Mouse (Mus musculus) kidney, adult 2 months (tissue): ENCODE data around the gene Slc39a11. TPM values are rescaled to one million over a fixed set of nuclear protein-coding genes. Genes with fewer than 3 reads are reported as not detected.
A peak's percentile ranks its signal among the peaks of the same experiment; 100 is the strongest.
"Not testable (repeated sequence)": the region's sequence is repeated elsewhere in the genome, so short reads cannot be mapped to it uniquely, and the experiment has no call there.

Experiments
- DNase-seq: peaks from one replicate; pipeline ENCODE4 v3.0.0; 2021
- H3K27ac ChIP-seq: fragments of 200-500 bp; 2 replicates; pipeline ENCODE4 v1.5.1; 2012; ENCODE audit warnings: low read depth, low read length, control low read depth, inconsistent platforms; ENCODE audit not compliant: insufficient read depth
- H3K27me3 ChIP-seq: fragments of 200-500 bp; replicated peaks from 2 replicates; pipeline ENCODE4 v1.6.1; 2012; ENCODE audit warnings: mild to moderate bottlenecking, moderate library complexity, low read length, inconsistent platforms; ENCODE audit not compliant: control insufficient read depth, insufficient read depth
- H3K36me3 ChIP-seq: fragments of 200-500 bp; 2 replicates; pipeline ENCODE4 v1.6.1; 2012; ENCODE audit warnings: mild to moderate bottlenecking, moderate library complexity, low read length, inconsistent platforms; ENCODE audit not compliant: control insufficient read depth, insufficient read depth
- H3K4me1 ChIP-seq: fragments of 200-500 bp; 2 replicates; pipeline ENCODE4 v1.6.1; 2011; ENCODE audit warnings: low read length; ENCODE audit not compliant: control insufficient read depth, insufficient read depth
- H3K4me3 ChIP-seq: fragments of 200-500 bp; 2 replicates; pipeline ENCODE4 v1.5.1; 2011; ENCODE audit warnings: mild to moderate bottlenecking, low read depth, low read length, control low read depth; ENCODE audit not compliant: insufficient read depth
- CTCF ChIP-seq: fragments of 200-500 bp; conservative IDR thresholded peaks from 2 replicates; pipeline ENCODE4 v1.5.1; 2011; ENCODE audit warnings: low read depth, mild to moderate bottlenecking, control low read depth, low read length, moderate library complexity, mixed read lengths; ENCODE audit not compliant: insufficient read depth, insufficient read length
- POLR2A ChIP-seq: fragments of 200-500 bp; IDR thresholded peaks from one replicate; pipeline ENCODE4 v1.6.1; 2011; ENCODE audit warnings: low read depth, low read length, control low read depth
- WGBS: fragments of 180-500 bp; shearing (Covaris S2); methylation state at CpG from one replicate; pipeline ENCODE4 v1.1.7; 2018; 5-methylcytosine and 5-hydroxymethylcytosine counted together
- polyA plus RNA-seq: library from polyadenylated mRNA; depleted of rRNA; stranded (reverse); fragments of >200 nt; gene quantifications from 2 replicates; pipeline ENCODE4 v1.2.3, GENCODE M21; 2012

The Slc39a11 gene
- polyA plus RNA-seq, 1 experiment = 24.5 TPM

DNA sequence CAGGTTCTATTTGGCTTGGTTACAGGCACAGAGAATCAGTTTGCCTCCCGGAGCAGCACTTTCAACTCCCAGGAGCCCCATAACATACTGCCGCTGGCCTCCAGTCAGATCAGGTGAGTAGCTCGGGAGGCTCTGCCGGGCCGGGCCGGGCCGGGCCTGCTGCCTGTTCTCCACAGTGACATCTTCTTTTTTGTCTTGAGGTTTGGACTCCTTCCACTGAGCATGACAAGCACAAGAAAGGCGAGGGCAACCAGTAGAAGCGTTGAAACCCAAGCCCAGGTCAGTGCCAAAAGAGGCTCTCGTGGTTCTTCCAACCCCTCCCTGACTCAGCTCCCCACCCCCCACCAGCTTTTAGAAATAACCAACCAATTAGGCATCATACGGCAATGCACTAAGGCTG lies 11.1 kb upstream of the Slc39a11 start:
- Histone ChIP-seq H3K27ac (no peak overlapping the region), H3K4me3 (no peak overlapping the region), H3K36me3 (peaks cover 7% of the 10 kb centered on the region; the same call in 1 of the 2 replicates), H3K27me3 (no peaks in the 10 kb centered on the region), H3K4me1 (peaks cover 6% of the 10 kb centered on the region; the same call in 1 of the 2 replicates)
- no peak for DNase-seq
- TF ChIP-seq POLR2A (no peak), CTCF (no peak)
- WGBS = 88% methylated on average over 11 of the region's 11 CpGs

GRCm38 (mm10) chr11:113660213-113660612 lies 10.3 kb upstream of the Slc39a11 start:
- WGBS = 97% methylated on average over 3 of the region's 3 CpGs
- not testable (repeated sequence) for H3K27me3 ChIP-seq, H3K36me3 ChIP-seq, H3K4me3 ChIP-seq, DNase-seq, H3K27ac ChIP-seq, H3K4me1 ChIP-seq

GRCm38 (mm10) chr11:113658763-113659162 lies 8.9 kb upstream of the Slc39a11 start:
- H3K4me1 ChIP-seq = peaks cover 6% of the 10 kb centered on the region; the same call in 1 of the 2 replicates
- WGBS = 46% methylated on average over 4 of the region's 4 CpGs
- H3K4me3 ChIP-seq = no peak overlapping the region
- H3K27ac ChIP-seq = no peak overlapping the region
- peaks cover 7% of the 10 kb centered on the region; the same call in 1 of the 2 replicates for H3K36me3 ChIP-seq
- H3K27me3 ChIP-seq = no peaks in the 10 kb centered on the region
- no peak for DNase-seq
- TF ChIP-seq CTCF (no peak), POLR2A (no peak)

DNA sequence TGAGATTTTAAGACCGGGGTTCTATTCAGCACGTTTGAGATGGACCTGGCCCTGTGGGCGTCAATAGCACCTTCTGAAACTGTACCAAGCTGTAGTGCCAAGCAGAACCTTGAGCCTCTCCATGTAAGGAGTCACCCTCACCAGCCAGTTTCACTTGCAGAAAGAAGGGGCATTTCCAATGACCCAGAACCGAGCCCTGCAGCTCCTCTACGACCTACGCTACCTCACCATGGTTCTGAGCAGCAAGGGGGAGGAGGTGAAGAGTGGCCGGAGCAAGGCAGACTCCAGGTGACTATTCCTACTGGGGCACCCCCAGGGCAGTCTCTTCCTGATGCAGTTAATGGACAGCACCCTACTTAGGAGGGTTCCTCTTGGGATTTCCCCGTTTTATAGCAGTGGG lies 8.4 kb upstream of the Slc39a11 start:
- no peak overlapping the region for H3K27ac ChIP-seq
- WGBS = 42% methylated on average over 8 of the region's 8 CpGs
- peaks cover 4% of the 10 kb centered on the region; the same call in 1 of the 2 replicates for H3K36me3 ChIP-seq
- H3K4me3 ChIP-seq = no peak overlapping the region
- no peaks in the 10 kb centered on the region for H3K27me3 ChIP-seq
- DNase-seq = peak; percentile 69
- no peak for TF ChIP-seq POLR2A
- TF ChIP-seq CTCF = no peak
- H3K4me1 ChIP-seq = peaks cover 6% of the 10 kb centered on the region; the same call in 1 of the 2 replicates

DNA sequence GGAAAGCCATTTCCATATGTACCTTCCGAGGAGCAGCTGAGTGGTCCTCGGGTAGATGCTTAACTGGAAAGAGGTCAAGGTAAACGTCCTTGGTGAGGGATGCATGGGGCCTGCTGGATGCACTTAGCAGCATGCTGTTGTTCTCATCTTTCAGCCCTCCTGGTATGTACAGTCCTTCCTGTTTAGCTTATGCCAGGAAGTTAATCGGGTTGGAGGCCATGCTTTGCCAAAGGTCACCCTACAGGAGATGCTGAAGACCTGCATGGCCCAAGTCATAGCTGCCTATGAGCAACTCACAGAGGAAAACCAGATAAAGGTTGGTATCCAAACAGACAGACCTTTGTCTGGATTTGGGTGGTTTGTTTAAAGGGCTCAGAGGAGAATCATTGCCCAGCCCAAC lies 7.3 kb upstream of the Slc39a11 start:
- Histone ChIP-seq H3K4me3 (no peak overlapping the region), H3K27ac (no peak overlapping the region), H3K27me3 (no peaks in the 10 kb centered on the region), H3K4me1 (peaks cover 9% of the 10 kb centered on the region; the same call in 1 of the 2 replicates), H3K36me3 (peaks cover 4% of the 10 kb centered on the region; the same call in 1 of the 2 replicates)
- WGBS = 51% methylated on average over 4 of the region's 4 CpGs
- TF ChIP-seq POLR2A (no peak), CTCF (no peak)
- no peak for DNase-seq

DNA sequence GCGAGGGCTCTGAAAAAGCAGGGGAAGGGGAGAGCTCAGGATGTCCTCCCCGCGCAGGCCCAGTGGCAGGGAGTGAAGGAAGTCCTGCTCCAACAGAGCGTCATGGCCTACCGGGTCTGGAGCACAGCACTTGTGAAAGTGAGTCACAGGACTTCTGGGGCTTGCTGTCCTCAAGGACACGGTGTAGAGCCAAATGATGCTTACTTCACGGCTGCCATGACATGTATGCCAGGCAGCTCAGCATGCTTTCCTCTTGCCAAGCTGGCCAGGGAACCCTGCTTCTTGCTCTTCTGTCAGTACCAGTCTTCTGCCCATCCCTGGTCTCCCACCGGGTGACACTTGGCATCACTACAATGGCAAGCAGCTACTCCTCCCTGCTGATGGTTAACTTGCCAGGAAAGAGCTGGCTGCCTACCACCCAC lies 6.6 kb upstream of the Slc39a11 start:
- no peak for DNase-seq
- Histone ChIP-seq H3K4me1 (peaks cover 12% of the 10 kb centered on the region; the same call in 1 of the 2 replicates), H3K36me3 (peaks cover 2% of the 10 kb centered on the region; the same call in 1 of the 2 replicates), H3K27me3 (no peaks in the 10 kb centered on the region), H3K27ac (no peak overlapping the region), H3K4me3 (no peak overlapping the region)
- 74% methylated on average over 8 of the region's 8 CpGs for whole genome bisulfite sequencing
- no peak for TF ChIP-seq POLR2A
- no peak for TF ChIP-seq CTCF

DNA sequence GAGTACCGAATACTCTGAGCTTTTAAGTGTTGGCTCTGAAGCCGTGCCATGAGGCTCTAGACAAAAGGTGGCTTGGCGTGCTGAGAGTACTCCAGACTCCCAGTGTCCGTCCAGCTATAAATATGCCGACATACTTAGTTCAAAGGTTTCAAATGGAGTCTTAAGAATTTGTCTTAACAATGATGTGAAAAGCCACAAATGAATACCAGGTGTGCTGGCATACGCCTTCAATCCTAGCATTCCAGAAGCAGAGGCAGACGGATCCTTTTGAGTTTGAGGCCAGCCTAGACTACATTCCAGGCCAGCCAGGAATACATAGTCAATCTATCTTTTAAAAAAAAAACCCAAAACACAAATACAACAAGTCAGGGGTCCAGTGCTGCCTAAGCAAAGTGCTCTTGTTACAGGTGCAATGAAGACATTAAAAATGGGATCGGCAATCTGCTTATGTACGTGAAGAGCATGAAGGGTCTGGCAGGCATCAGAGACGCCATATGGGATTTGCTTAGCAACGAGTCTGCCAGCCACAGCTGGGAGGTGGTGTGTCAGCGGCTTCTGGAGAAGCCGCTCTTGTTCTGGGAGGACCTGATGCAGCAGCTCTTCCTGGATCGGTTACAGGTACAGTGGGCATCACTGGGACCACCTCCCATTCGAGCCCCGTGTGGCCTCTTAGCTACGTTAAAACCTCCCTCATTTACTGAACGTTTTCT lies 4.8 kb upstream of the Slc39a11 start:
- no peak overlapping the region for H3K27ac ChIP-seq
- H3K36me3 ChIP-seq = no peaks in the 10 kb centered on the region; the same call in 1 of the 2 replicates
- peaks cover 16% of the 10 kb centered on the region for H3K4me1 ChIP-seq
- TF ChIP-seq CTCF (no peak), POLR2A (no peak)
- H3K27me3 ChIP-seq = no peaks in the 10 kb centered on the region
- 89% methylated on average over 18 of the region's 18 CpGs for WGBS
- no peak overlapping the region for H3K4me3 ChIP-seq
- no peak for DNase-seq
